Mouse (Mus musculus) natural killer cell, adult 2 months (primary cell): Measurements from ENCODE around the gene Pip5k1c.

Source experiments
- DNase-seq, 2 experiments: peaks; one replicate each; pipeline ENCODE4 v3.0.0; 2022; ENCODE audit warnings: low spot score in 2 of 2

Gene Pip5k1c

DNA sequence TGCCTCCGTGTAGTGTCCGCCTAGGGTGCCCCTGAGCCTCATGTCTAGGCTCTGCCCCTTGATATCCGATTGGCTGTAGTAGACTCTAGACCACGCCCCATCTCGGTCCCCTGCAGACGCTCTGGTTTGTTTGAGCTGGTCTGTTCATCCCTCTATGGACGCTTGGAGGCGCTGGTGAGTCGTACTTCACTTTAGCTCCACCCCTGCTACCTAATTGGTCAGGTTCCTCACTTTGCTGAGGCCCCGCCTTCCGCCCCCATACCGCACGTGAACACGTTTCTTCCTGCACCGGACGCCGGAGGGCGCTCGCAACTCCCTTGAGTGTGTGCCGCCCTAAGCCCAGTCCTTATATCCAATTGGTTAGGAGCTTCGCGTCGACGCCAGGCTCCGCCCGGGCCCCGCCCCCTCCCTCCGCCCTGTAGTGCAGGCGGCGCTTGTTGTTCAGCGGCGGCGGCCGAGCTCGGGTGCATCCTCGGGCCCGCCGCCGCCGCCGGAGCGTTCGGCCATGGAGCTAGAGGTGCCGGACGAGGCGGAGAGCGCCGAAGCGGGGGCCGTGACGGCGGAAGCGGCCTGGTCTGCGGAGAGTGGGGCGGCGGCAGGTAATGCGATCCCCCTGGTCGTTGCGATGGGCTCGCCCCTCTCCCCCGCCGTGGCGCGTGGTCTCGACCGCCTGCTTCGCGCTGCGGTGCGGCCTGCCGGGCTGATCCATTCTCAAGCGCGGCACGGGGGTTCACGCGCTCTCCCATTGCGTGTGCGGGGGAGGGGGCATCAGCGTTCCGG lies at the start of gene Pip5k1c:
Gene Pip5k1c (plus strand): TSS at position 410 of the 780 bp plus-strand sequence.
- DNase-seq, result peak; percentile 100

DNA sequence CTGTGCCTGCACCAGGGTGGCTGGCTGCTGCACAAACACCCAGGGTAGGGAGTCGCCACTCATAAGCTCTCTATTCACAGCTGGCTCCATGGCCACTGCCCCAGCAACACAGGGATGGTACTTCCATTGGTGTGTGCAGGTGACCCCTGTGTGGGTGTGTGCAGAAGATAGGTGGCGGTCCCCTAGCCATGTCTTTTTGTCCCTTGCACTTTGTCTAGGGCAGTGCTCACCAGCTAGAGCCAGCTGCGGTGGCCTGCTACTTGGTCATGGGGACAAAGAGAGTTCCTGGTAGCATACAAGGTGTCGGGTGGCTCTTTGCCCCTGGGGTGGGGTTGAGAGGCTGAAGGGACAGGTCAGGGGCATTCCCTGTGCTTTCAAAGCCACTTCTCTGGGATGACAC lies 48.6 kb upstream of the Pip5k1c start:
- no peak for DNase-seq

DNA sequence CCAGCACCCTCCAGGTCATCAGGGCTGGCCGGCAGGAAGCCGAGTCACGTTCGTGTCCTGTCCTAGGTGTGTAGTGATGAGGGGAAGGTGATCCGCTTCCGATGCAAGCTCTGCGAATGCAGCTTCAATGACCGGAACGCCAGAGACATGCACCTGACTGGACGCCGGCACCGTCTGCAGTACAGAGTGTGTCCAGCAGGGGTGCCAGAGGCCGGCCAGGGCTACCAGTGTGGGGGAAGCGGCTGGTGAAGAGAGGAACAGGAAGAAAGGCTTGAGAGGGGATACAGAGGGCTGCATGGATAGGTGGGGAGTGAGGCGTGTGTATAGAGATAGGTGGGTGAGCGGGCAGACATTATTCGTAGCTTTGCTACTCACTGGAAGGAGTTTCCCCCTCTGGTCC lies 48.2 kb upstream of the Pip5k1c start:
- peak; percentile 75 to 86 for DNase-seq

DNA sequence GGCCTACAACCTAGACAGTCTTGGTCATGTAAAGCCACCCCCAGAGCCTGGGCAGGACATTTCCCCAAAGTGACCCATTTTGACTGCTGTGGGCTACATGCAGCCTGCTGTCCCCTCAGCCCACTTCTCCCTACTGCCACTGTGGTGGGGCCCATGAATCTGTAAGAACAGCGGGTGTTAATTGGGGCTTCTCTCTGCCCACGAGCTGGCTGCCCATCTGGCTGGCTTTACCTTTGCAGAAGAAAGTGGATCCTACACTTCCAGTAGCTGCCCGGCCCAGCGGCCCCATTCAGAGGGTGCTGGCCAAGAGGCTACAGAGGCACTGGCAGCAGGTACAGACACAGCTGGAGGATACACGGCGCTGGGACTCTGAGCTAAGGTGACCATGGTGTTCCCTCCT lies 47.6 kb upstream of the Pip5k1c start:
- DNase-seq, result no peak

DNA sequence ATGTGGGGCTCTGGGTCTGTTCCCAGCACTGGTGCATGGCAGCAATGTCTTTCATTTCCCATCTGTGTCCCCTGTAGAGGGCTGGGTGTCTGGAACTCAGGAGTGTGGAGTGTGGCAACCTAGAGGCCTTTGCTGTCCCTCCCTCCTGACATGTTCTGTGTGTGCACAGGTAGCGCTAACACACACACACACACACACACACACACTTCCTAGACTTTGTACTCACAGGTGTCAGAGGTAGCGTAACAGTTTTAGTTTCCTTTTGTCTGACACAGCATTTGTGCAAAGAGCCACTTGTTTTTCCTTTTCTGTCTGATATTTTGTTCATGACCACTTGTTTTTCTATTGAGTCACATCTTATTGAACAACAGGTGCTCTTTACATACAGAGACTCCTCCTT lies 45.0 kb upstream of the Pip5k1c start:
- no peak for DNase-seq

DNA sequence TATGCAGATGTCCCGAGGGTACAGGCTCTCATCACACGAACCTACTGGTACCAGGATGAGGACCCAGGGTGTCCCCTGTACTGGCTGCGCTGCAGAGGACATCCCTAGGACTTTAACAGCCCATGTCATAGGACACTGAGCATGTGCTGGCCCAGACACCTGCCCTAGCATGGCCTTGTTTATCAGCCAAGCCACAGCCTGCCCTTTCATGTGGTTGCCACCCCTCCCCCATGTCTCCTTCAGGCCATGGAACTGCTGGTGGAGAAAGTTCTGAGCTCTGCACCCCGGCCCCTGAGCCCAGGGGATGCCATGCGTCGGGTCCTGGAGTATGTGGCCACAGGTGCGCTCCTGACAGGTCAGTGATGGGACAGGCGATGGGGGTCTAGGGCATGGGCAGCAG lies 43.3 kb upstream of the Pip5k1c start:
- DNase-seq, result no peak

DNA sequence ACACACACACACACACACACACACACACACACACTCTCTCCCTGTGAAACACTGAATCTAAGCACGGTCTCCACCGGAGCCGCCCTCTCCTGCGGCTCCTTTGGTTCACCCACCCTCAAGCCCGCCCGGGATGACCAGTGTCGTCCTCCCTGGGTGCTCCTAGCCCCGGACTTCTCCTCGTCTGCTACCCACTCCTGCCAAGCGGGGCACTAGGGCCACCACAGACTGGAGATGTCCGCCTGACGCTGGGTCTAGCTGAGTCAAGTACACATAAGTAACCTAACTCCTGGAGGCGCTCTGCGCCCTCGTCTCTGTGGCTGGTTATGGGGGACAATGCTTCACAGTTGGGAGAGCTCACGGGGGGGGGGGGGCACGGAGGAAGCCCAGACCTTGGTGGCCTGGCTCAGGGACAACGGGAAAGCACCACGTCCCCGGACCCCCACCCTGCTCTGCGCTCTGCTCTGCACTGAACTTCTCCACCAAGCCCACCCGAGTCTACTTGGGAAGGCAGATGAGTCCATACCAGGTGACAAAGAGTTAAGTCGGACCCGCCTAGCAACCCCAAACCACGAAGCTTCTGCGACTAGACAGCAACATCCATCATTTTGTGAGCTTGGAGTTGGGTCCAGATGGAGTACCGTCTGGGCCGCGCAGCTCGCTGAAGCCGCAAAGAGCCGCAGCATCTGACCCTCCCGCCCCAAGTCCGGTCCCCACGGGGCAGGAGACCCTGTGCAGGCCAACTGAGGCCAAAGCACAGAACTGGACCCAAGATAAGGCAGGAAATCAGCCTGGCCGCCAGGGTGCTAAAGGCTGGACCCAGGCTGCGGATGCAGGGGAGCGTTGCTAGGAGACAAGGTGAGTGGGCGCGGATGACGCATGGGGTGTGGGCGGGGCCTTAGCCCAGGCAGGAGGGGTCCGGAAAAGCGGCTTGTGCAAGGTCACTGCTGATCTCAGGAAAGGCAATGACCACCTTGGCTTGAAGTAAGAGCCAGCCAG lies 40.0 kb upstream of the Pip5k1c start, which contains the start of gene Matk:
Gene Matk (plus strand): TSS at position 512 of the 996 bp plus-strand sequence.
- DNase-seq, result peak; percentile 78 to 82

DNA sequence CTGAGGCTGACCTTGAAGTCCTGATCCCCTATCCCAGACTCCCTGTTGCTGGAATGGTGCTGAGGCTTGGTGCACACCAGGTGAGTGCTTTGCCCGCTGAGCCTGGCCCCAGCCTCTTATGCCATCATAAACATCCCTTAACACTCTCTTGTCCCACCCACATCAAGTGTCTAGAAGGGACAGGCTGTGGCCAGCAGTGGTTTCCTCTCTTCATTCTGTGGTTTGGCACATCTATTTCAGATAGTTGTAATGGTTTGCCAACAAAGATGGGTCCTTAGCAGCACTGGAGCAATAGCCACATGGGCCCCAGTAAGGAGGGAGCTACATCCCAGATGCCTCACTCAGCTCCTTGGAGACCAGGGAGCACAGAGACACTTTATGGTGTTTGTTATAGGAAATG lies 37.9 kb upstream of the Pip5k1c start:
- peak; percentile 54 to 80 for DNase-seq

DNA sequence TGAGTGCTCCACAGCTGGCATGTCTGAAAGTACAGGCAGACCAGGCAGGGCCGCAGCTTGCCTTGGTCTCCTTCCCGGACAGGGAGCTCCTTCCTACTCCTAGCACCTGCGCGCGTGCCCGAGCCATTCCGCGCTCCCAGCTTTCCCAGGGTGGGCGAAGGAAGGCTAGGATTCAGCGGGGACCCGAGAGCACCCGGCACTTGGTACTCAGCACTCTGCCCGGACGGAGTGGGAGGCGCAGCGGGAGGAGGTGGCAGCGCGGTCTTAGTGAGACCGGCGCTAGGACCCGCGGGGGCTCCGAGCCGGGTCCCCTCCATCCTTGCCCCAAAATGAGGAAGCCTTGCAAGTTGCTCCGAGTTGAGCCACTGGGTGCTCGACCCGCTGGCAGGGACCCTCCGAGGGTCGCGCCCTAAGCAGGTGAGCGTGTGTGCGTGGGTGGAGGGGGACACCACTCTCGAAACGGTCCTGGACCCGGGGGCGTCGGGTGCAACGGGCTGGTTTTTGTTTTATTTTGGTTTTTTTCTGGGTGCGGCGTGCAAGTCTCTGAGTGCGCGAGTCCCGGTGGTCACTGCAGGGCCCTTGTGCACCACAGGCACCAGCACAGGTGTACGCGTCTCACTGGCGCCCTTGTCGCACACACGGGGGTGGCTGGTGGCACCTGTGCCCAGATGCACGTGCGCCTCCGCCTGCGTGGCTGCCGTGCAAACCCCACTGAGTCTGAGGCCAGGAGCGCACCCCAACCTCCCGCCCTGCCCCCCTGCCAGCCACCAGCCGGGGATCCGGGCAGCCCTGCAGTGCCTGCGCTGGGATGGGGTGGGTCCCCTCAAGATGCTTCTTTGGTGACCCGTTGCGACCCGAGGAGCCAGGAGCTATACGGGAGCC lies 35.4 kb upstream of the Pip5k1c start:
- DNase-seq, result peak in 1 of 2 experiments; percentile 44

DNA sequence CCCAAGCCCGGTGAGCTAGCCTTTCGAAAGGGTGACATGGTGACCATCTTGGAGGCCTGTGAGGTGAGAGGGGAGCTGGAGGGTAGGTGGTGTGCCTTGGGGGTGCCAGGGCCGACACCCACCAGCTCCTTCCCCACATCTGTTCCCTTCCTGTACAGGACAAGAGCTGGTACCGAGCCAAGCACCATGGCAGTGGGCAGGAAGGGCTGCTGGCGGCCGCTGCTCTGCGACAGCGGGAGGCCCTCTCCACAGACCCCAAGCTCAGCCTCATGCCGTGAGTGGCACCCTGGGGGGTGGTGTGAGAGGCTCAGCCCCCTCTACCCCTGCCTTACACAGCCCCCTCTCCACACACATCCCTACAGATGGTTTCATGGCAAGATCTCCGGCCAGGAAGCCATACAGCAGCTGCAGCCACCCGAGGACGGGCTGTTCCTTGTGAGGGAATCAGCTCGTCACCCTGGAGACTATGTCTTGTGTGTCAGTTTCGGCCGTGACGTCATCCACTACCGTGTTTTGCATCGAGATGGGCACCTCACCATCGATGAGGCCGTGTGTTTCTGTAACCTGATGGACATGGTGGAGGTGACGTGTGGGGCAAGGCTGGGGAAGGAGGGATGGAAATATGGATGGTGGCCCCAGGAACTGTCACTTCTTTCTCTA lies 33.4 kb upstream of the Pip5k1c start:
- no peak for DNase-seq

DNA sequence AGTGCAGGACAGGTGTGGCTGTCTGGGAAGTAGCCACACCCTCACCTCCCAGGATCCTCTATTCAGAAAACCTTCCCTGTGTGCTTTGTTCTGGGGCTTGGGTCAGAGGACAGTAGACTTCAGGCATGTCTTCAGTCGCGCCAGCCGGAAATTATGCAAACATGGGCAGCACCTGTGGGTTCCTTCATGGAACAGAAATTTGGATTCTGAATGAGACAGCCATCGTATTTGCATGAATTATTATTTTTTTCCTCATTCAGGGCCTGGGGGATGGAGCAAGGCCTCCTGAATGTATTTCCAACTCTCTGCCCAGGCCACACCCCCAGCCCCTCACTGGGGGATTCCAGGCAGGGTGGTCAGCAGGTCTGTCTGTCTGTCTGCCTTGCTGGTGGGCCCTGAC lies 31.7 kb upstream of the Pip5k1c start:
- DNase-seq, result no peak

DNA sequence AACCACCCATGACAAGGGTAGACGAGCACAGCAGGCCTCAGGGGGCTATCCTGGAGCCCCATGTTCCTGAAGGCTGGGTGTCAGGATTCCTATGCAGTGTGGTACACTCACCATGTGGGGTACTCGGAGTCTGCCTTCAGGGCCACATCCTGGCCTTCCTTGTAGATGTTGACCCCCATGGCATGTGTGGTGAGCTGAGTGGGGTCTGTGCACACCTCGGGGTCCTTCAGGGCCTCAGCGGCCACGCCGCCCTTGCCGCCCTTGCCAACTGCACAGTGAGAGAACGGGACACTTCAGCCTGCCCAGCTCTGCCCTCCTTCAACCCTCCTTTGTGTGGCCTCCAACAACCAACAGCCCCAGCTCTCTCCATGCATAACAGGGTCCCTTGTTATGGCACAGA lies 27.2 kb upstream of the Pip5k1c start:
- no peak for DNase-seq

DNA sequence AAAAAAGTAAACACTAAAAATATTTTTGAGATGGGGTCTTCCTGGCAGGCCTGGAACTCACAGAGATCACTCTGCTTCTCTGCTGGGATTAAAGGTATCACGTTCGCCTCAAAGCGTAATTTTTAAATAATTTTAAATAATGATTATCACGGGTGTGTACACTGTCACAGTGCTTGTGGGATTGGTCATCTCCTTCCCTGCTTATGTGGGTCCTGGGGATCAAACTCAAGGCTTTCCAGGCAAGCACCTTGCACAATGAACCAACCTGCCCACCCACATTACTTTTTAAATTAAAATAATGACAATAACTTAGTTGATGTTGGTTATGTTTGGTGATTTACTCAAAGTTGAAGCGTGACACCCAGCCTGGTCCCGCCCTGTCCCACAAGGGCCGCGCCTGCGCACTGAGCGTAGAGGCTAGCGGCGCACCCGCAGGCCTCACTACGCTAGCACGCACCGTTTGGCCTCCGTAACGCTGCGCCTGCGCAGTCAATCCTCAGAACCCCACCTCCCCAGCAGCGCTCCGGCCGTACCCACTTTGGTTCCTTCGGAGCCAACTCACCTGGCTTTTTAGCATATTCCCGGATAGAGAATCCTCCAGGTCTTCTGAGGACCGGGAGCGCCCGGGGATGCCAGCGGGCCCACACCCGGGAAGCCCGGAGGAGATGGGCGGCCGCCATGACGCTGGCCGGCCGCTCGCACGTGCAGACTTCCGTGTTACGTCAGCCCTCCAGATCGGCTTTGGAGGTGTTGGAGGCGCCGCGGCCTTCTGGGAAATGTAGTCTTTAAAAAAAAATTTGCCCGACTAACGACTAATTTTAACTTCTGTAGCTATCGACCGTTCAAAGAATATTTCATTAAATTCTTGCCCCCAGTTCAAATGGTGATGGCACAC lies 26.3 kb upstream of the Pip5k1c start, which contains the start of the genes Mrpl54 and Apba3:
Gene Mrpl54 (minus strand): TSS at position 724 of the 895 bp plus-strand sequence.
Gene Apba3 (plus strand): TSS at position 750 of the 895 bp plus-strand sequence.
- DNase-seq, result peak; percentile 97

DNA sequence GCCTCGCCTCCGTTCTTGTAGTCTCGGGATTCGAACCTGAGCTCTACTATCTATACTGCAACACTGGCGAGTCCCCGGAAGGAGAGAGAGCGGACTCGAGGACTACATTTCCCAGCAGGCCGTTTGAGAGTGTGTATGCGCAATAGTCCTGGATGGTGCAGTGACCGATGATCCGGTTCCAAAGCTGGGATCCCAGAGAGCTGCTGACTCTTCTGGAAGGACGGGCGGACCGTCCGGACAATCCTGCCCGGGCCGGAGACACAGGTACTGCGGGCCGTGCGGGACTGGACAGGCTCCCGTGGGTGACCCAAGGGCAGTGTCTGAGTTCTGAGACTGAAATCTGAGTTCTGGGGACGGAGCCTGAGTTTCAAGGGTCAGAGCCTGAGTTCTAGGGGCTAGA lies 24.7 kb upstream of the Pip5k1c start:
- peak; percentile 53 to 65 for DNase-seq

DNA sequence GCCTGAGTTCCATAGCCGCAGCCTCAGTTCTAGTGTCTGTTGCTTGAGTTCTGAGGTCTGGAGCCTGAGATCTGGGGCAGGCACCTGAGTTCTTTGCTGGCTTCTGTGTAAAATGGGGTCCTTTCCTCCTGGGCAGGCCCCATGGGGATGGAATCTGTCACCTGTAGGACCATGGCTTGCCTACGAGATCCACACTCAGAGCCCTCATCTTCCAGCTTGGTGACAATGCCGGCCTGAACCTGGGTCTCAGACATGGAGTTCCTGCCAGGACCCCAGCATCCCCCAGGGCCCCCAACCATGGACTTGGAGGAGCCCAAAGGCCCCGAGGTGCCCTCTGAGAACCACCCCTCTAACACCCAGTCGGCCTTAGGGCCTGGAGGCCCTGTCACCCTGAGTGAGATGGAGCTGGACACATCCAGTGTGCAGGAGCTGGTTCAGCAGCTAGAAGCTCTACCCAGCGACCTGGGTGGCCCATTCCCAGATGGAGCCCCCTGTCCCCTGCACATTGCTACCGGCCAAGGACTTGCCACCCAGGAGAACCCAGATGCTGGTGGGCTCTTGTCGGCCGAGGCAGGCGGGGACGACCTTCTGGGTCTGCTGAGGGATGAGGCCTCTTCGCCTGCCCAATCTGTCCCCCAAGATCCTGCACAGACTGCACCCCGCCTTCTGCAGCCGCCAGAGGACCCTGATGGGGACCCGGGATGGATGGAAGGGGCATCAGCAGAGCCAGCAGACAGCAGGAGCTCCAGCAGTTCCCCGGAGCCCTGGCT lies 23.9 kb upstream of the Pip5k1c start:
- no peak for DNase-seq

DNA sequence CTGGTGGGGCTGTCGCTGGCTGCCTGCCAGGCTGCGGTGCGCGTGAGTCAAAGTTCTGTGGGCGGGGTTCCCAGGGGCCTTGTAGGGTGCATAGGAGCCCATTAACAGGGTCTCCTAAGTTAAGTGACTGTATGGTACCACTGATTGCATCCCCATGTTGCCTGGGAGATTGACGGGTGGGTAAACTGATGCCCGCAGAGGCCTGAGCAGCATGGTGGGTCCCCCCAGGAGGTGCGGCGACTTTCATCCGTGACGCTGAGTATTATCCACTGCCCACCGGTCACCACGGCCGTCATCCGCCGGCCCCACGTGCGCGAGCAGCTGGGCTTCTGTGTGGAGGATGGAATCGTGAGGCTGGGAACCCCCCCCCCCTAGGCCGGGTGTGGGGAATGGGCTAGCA lies 20.4 kb upstream of the Pip5k1c start:
- no peak for DNase-seq

DNA sequence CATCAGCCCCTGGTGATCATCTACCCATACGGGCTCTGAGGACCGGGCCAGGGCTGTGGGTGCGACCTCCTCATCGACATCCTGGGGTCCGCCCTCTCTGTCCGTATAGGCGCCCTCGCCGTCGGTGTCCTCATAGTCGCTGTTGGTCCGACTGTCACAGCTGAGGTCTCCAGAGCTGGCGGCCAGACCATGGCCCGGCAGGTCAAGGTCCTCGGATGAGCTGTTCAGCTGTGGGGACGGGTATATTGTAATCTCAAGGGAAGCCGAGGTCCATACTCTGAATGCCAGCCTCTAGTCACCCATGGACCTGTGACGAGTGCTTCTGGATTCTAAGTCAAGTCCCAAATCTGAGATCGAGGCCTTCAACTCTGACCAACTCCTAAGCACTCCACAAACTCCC lies 18.9 kb upstream of the Pip5k1c start:
- DNase-seq, result no peak

DNA sequence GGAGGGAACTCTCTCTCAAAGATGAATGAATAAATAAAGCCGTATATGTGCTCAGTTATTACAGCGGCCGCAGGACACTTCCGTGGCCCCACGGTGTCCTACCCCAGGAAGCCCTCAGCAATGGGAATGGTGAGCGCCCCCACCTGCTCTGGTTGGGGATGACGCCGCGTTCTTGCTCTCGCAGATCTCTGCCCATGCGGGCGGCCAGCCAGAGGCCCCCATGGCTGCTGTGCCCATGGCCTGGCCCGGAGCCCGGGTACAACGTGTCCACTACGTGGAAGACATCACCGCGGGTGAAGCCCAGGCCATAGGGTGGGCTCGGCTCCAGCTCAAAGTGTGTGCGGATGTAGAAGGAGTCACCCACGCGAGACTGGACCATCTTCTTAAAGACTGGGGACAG lies 15.1 kb upstream of the Pip5k1c start:
- DNase-seq, result no peak

DNA sequence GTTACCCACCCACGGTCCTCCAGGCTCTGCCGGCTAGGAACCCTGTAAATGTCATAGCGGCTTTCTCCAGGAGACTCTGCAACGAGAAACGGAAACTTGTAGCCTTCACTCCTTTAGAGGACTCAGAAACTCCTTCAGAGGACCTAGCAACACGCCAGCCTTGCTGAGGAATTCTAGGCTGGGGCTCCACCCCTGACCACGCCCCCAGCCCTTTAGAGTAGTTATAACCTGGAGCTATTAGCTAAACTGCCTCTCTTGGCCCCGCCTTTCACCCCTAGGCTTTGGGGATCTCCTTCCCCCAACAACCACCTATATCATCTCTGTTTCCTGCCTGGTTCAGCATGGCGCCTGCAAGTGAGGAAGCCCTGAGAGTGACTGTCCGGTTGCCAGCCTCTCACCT lies 13.3 kb upstream of the Pip5k1c start:
- DNase-seq, result no peak
